Mouse (Mus musculus): ENCODE data around the gene Kdm4b. TPM values are rescaled to one million over a fixed set of nuclear protein-coding genes. Genes with fewer than 3 reads are reported as not detected.

Kdm4b gene
- total and polyA plus RNA-seq, 3 experiments, result 9.1 to 27.5 TPM; not detected in 1

- TF ChIP-seq MAX (IDR thresholded peaks at IDR 0.05; ENCODE audit: low read length) (peak; percentile 89), GATA1 (IDR thresholded peaks at IDR 0.05; ENCODE audit: low read depth, low read length) (peak; percentile 84), ETS1 (IDR thresholded peaks at IDR 0.05; ENCODE audit: low read depth, low read length) (peak; percentile 91), KAT2A (conservative IDR thresholded peaks at IDR 0.05; ENCODE audit: low read depth, low read length) (no peak), MEF2A (IDR thresholded peaks at IDR 0.05; ENCODE audit: extremely low read depth, insufficient replicate concordance, low read depth, low read length, poor library complexity, severe bottlenecking) (no peak), MAZ (IDR thresholded peaks at IDR 0.05; ENCODE audit: low read depth, low read length) (peak; percentile 98), POLR2AphosphoS5 (IDR thresholded peaks at IDR 0.05; ENCODE audit: borderline replicate concordance, low read depth, low read length) (no peak), UBTF (IDR thresholded peaks at IDR 0.05; ENCODE audit: borderline replicate concordance, insufficient read depth, low read depth, low read length) (no peak), CHD1 (IDR thresholded peaks at IDR 0.05; ENCODE audit: low read depth, low read length) (no peak)
Observed at GRCm38 (mm10) chr17:56276643-56277566, 49.0 kb upstream of the Kdm4b start, which contains the start of gene Ticam1 (continued).

- Histone ChIP-seq H3K4me3 (ENCODE audit: control insufficient read depth in 1 of 2, insufficient read depth in 1 of 2, low read depth in 2 of 2, low read length in 2 of 2) (peak overlapping the region; percentile 34 to 40), H3K79me2 (ENCODE audit: control insufficient read depth, insufficient read depth, low read length, poor library complexity) (peaks cover 5% of the 10 kb centered on the region)
- DNase-seq (ENCODE audit: low read depth, low spot score), result no peak
Observed at GRCm38 (mm10) chr17:56277567-56277893, 48.3 kb upstream of the Kdm4b start.

GRCm38 (mm10) chr17:56278340-56278739 lies 47.5 kb upstream of the Kdm4b start:
- peaks cover 5% of the 10 kb centered on the region for H3K79me2 ChIP-seq (ENCODE audit: control insufficient read depth, insufficient read depth, low read length, poor library complexity)
- TF ChIP-seq ELF1 (IDR thresholded peaks at IDR 0.05; ENCODE audit: low read depth, low read length) (no peak), ZMIZ1 (IDR thresholded peaks at IDR 0.05; ENCODE audit: low read depth, low read length) (no peak), GATA1 (IDR thresholded peaks at IDR 0.05; ENCODE audit: low read depth, low read length) (no peak), ZNF384 (IDR thresholded peaks at IDR 0.05; ENCODE audit: low read depth, low read length) (no peak), UBTF (IDR thresholded peaks at IDR 0.05; ENCODE audit: borderline replicate concordance, insufficient read depth, low read depth, low read length) (no peak), NRF1 (IDR thresholded peaks at IDR 0.05; ENCODE audit: insufficient read depth, low read depth, low read length, poor library complexity, severe bottlenecking) (no peak), NELFE (IDR thresholded peaks at IDR 0.05; ENCODE audit: low read depth, low read length) (no peak), TBP (IDR thresholded peaks at IDR 0.05; ENCODE audit: low read depth, low read length) (no peak), POLR2A (IDR thresholded peaks at IDR 0.05; ENCODE audit: control insufficient read depth in 1 of 2, insufficient read depth in 1 of 2, low read depth in 1 of 2, low read length in 2 of 2, poor library complexity in 1 of 2) (no peak), POLR2AphosphoS2 (IDR thresholded peaks at IDR 0.05; ENCODE audit: low read length) (no peak), CHD2 (IDR thresholded peaks at IDR 0.05; ENCODE audit: low read length) (no peak)
- no peak overlapping the region for H3K4me3 ChIP-seq (ENCODE audit: control insufficient read depth in 1 of 2, insufficient read depth in 1 of 2, low read depth in 2 of 2, low read length in 2 of 2)
- no peaks in the 10 kb centered on the region for H3K27me3 ChIP-seq (ENCODE audit: control insufficient read depth in 1 of 2, insufficient read depth in 2 of 2, low read length in 2 of 2)
- H3K27ac ChIP-seq (ENCODE audit: control insufficient read depth, low read depth, low read length), result no peak overlapping the region
- no peak overlapping the region for H3K9ac ChIP-seq (ENCODE audit: control insufficient read depth, low read depth, low read length, poor library complexity, severe bottlenecking)
- no peak for DNase-seq (ENCODE audit: low read depth, low spot score)
- peaks cover 3 to 15% of the 10 kb centered on the region in 2 experiments; a peak in 3 of 4 replicates for H3K4me1 ChIP-seq (ENCODE audit: control insufficient read depth in 1 of 2, insufficient read depth in 2 of 2, low read length in 2 of 2)
- H3K9me3 ChIP-seq (replicated peaks; ENCODE audit: insufficient read depth, low read length), result no peaks in the 10 kb centered on the region
- peaks cover 0 to 4% of the 10 kb centered on the region in 2 experiments; a peak in 2 of 4 replicates for H3K36me3 ChIP-seq (ENCODE audit: control insufficient read depth in 1 of 2, insufficient read depth in 2 of 2, low read length in 2 of 2)

More at GRCm38 (mm10) chr17:56277567-56277893, 48.3 kb upstream of the Kdm4b start:
- H3K4me1 ChIP-seq (ENCODE audit: control insufficient read depth in 1 of 2, insufficient read depth in 2 of 2, low read length in 2 of 2), result peaks cover 3 to 9% of the 10 kb centered on the region in 2 experiments; a peak in 2 of 4 replicates
- peak overlapping the region; percentile 58 for H3K9ac ChIP-seq (ENCODE audit: control insufficient read depth, low read depth, low read length, poor library complexity, severe bottlenecking)
- H3K27me3 ChIP-seq (ENCODE audit: control insufficient read depth in 1 of 2, insufficient read depth in 2 of 2, low read length in 2 of 2), result no peaks in the 10 kb centered on the region
- H3K27ac ChIP-seq (ENCODE audit: control insufficient read depth, low read depth, low read length), result peak overlapping the region; percentile 93
- H3K9me3 ChIP-seq (replicated peaks; ENCODE audit: insufficient read depth, low read length), result no peaks in the 10 kb centered on the region
- TF ChIP-seq CTCF (IDR thresholded peaks at IDR 0.05 in 2 of 3, conservative IDR thresholded peaks at IDR 0.05 in 1 of 3; ENCODE audit: control insufficient read depth in 1 of 3, insufficient read depth in 1 of 3, low read depth in 2 of 3, low read length in 3 of 3, poor library complexity in 1 of 3, severe bottlenecking in 1 of 3) (peak in 1 of 3 experiments; percentile 27; a peak in 1 of 6 replicates), RCOR1 (IDR thresholded peaks at IDR 0.05; ENCODE audit: low read depth, low read length) (no peak)
- H3K36me3 ChIP-seq (ENCODE audit: control insufficient read depth in 1 of 2, insufficient read depth in 2 of 2, low read length in 2 of 2), result peaks cover 0 to 2% of the 10 kb centered on the region in 2 experiments; a peak in 2 of 4 replicates

All from MEL (cell line).